Mouse (Mus musculus): ENCODE results near the gene Rbbp6.

DNA sequence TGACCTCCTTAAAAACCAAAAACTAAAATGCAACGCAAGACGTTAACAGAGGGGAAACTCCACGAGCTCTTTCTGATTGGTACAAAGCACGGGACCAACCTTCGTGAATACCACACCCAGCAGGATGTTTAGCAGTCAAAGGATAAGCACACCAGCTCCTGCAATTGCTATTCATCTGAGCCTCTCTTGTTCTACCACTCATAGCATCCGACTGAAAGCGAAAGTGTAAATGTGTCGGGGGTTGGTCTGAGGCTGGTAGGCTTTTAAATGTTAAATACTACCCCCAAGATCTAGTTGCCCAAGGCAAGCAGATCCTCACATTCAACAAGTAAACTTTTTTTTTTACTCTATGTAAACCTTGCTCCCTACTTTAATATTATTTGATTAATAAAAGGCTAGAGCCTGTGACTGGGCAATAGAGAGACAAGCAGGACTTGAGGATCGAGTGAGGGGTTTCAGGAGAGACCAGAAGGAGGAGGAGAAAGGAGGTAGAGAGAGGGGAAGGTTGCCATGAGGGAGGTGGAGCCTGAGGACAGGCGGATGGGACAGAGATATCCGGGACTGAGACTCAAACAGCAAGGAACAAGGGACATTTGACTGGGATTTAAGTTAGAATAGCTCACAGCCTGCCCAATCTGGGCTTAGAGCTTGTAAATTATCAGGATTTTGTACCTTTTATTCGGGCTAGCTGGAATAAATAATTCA lies 25.0 kb upstream of the Rbbp6 start:
- TF ChIP-seq ZC3H11A (IDR thresholded peaks at IDR 0.05; ENCODE audit: borderline replicate concordance, low read depth, low read length) (no peak), CHD2 (IDR thresholded peaks at IDR 0.05; ENCODE audit: low read depth, low read length) (no peak), MAFK (IDR thresholded peaks at IDR 0.05; ENCODE audit: insufficient read depth, low read depth, low read length) (no peak), HCFC1 (IDR thresholded peaks at IDR 0.05; ENCODE audit: borderline replicate concordance, insufficient read depth, low read length) (no peak), ZNF384 (IDR thresholded peaks at IDR 0.05; ENCODE audit: low read depth, low read length) (no peak)

All from ES-E14 (cell line).